Mouse (Mus musculus): Measurements from ENCODE around the gene Cacna2d1. TPM values are rescaled to one million over a fixed set of nuclear protein-coding genes. Genes with fewer than 3 reads are reported as not detected.

The Cacna2d1 gene
- total and polyA plus RNA-seq, 3 experiments, result 0.08 to 0.13 TPM; not detected in 1

- H3K4me3 ChIP-seq (ENCODE audit: control insufficient read depth in 1 of 2, insufficient read depth in 1 of 2, low read depth in 2 of 2, low read length in 2 of 2), result no peak overlapping the region
- no peaks in the 10 kb centered on the region for H3K79me2 ChIP-seq (ENCODE audit: control insufficient read depth, insufficient read depth, low read length, poor library complexity)
- no peak overlapping the region for H3K9ac ChIP-seq (ENCODE audit: control insufficient read depth, low read depth, low read length, poor library complexity, severe bottlenecking)
- no peak for DNase-seq (ENCODE audit: low read depth, low spot score)
- H3K9me3 ChIP-seq (replicated peaks; ENCODE audit: insufficient read depth, low read length), result no peaks in the 10 kb centered on the region
- no peaks in the 10 kb centered on the region for H3K4me1 ChIP-seq (ENCODE audit: control insufficient read depth in 1 of 2, insufficient read depth in 2 of 2, low read length in 2 of 2)
- no peaks in the 10 kb centered on the region for H3K36me3 ChIP-seq (ENCODE audit: control insufficient read depth in 1 of 2, insufficient read depth in 2 of 2, low read length in 2 of 2)
- TF ChIP-seq RCOR1 (IDR thresholded peaks at IDR 0.05; ENCODE audit: low read depth, low read length) (no peak), TCF12 (IDR thresholded peaks at IDR 0.05; ENCODE audit: low read depth, low read length) (no peak), USF2 (IDR thresholded peaks at IDR 0.05; ENCODE audit: borderline replicate concordance in 1 of 2, insufficient read depth in 1 of 2, low read depth in 1 of 2, low read length in 2 of 2) (no peak), NRF1 (IDR thresholded peaks at IDR 0.05; ENCODE audit: insufficient read depth, low read depth, low read length, poor library complexity, severe bottlenecking) (no peak), MAZ (IDR thresholded peaks at IDR 0.05; ENCODE audit: low read depth, low read length) (no peak), SMC3 (IDR thresholded peaks at IDR 0.05; ENCODE audit: low read depth, low read length) (no peak), E2F4 (IDR thresholded peaks at IDR 0.05; ENCODE audit: borderline replicate concordance, low read depth, low read length) (no peak), MAFK (IDR thresholded peaks at IDR 0.05; ENCODE audit: borderline replicate concordance, low read depth, low read length) (no peak), RAD21 (IDR thresholded peaks at IDR 0.05; ENCODE audit: low read depth, low read length) (no peak), ETS1 (IDR thresholded peaks at IDR 0.05; ENCODE audit: low read depth, low read length) (no peak), MAX (IDR thresholded peaks at IDR 0.05; ENCODE audit: low read length) (no peak)
- no peak overlapping the region for H3K27ac ChIP-seq (ENCODE audit: control insufficient read depth, low read depth, low read length)
- no peaks in the 10 kb centered on the region for H3K27me3 ChIP-seq (ENCODE audit: control insufficient read depth in 1 of 2, insufficient read depth in 2 of 2, low read length in 2 of 2)
These were observed 62.7 kb downstream of the Cacna2d1 start for GRCm38 (mm10) chr5:15997190-15997589.

DNA sequence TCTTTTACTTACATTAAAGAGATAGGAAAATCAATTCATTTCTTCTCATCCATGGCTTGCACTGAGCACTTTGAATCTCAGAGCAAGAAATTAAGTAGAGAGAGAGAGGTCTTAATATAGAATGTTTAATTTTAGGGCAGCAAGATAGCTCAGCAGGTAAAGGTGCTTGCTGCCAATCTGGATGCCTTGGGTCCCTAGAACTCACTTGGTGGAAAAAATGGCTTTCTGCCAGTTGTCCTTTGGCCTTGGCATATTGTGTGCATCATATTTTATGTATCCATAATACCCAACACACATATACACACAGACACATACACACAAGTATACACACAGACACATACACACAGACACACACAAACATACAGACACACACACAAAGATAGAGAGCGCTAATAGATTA is 63.3 kb downstream of the Cacna2d1 start:
- no peak overlapping the region for H3K9ac ChIP-seq (ENCODE audit: control insufficient read depth, low read depth, low read length, poor library complexity, severe bottlenecking)
- H3K27ac ChIP-seq (ENCODE audit: control insufficient read depth, low read depth, low read length), result no peak overlapping the region
- DNase-seq (ENCODE audit: low read depth, low spot score), result no peak
- H3K9me3 ChIP-seq (replicated peaks; ENCODE audit: insufficient read depth, low read length), result no peaks in the 10 kb centered on the region
- H3K4me1 ChIP-seq (ENCODE audit: control insufficient read depth in 1 of 2, insufficient read depth in 2 of 2, low read length in 2 of 2), result no peaks in the 10 kb centered on the region
- no peak overlapping the region for H3K4me3 ChIP-seq (ENCODE audit: control insufficient read depth in 1 of 2, insufficient read depth in 1 of 2, low read depth in 2 of 2, low read length in 2 of 2)
- H3K36me3 ChIP-seq (ENCODE audit: control insufficient read depth in 1 of 2, insufficient read depth in 2 of 2, low read length in 2 of 2), result no peaks in the 10 kb centered on the region
- TF ChIP-seq TCF12 (IDR thresholded peaks at IDR 0.05; ENCODE audit: low read depth, low read length) (no peak), HCFC1 (IDR thresholded peaks at IDR 0.05; ENCODE audit: low read depth, low read length) (no peak), POLR2AphosphoS5 (IDR thresholded peaks at IDR 0.05; ENCODE audit: borderline replicate concordance, low read depth, low read length) (no peak), CHD2 (IDR thresholded peaks at IDR 0.05; ENCODE audit: low read length) (no peak), POLR2A (IDR thresholded peaks at IDR 0.05; ENCODE audit: control insufficient read depth in 1 of 2, insufficient read depth in 1 of 2, low read depth in 1 of 2, low read length in 2 of 2, poor library complexity in 1 of 2) (no peak), JUND (IDR thresholded peaks at IDR 0.05; ENCODE audit: low read depth, low read length) (no peak), NELFE (IDR thresholded peaks at IDR 0.05; ENCODE audit: low read depth, low read length) (no peak), UBTF (IDR thresholded peaks at IDR 0.05; ENCODE audit: borderline replicate concordance, insufficient read depth, low read depth, low read length) (no peak), ELF1 (IDR thresholded peaks at IDR 0.05; ENCODE audit: low read depth, low read length) (no peak), USF1 (IDR thresholded peaks at IDR 0.05; ENCODE audit: low read depth, low read length) (no peak), TBP (IDR thresholded peaks at IDR 0.05; ENCODE audit: low read depth, low read length) (no peak), TAL1 (IDR thresholded peaks at IDR 0.05; ENCODE audit: low read length) (no peak), MAFK (IDR thresholded peaks at IDR 0.05; ENCODE audit: borderline replicate concordance, low read depth, low read length) (no peak), POLR2AphosphoS2 (IDR thresholded peaks at IDR 0.05; ENCODE audit: low read length) (no peak), MAZ (IDR thresholded peaks at IDR 0.05; ENCODE audit: low read depth, low read length) (no peak), RCOR1 (IDR thresholded peaks at IDR 0.05; ENCODE audit: low read depth, low read length) (no peak)
- H3K79me2 ChIP-seq (ENCODE audit: control insufficient read depth, insufficient read depth, low read length, poor library complexity), result no peaks in the 10 kb centered on the region
- peaks cover 0 to under 1% of the 10 kb centered on the region in 2 experiments; a peak in 1 of 4 replicates for H3K27me3 ChIP-seq (ENCODE audit: control insufficient read depth in 1 of 2, insufficient read depth in 2 of 2, low read length in 2 of 2)
